Mouse (Mus musculus) 416B (cell line): Measurements from ENCODE around the gene Ccdc126.

Experiments used
- DNase-seq: peaks from one replicate; pipeline ENCODE4 v3.0.0; 2011; ENCODE audit warnings: low read depth

Ccdc126 gene

GRCm38 (mm10) chr6:49343737-49344469, 24.8 kb downstream of the Ccdc126 start:
- peak; percentile 40 for DNase-seq

- DNase-seq: peak; percentile 81
These were observed 30.8 kb downstream of the Ccdc126 start for GRCm38 (mm10) chr6:49349826-49350225.

- DNase-seq: no peak
These were observed 35.5 kb downstream of the Ccdc126 start for GRCm38 (mm10) chr6:49354613-49355012.

- peak; percentile 67 for DNase-seq
These were observed 36.1 kb downstream of the Ccdc126 start for GRCm38 (mm10) chr6:49355171-49355570.

- DNase-seq: peak; percentile 23
These were observed 41.3 kb downstream of the Ccdc126 start for GRCm38 (mm10) chr6:49360420-49360819.

- peak; percentile 88 for DNase-seq
These were observed 48.3 kb downstream of the Ccdc126 start, which contains the start of gene Fam221a for GRCm38 (mm10) chr6:49367159-49368054. Gene Fam221a (plus strand): TSS chr6:49367739.

GRCm38 (mm10) chr6:49368212-49368611, 49.1 kb downstream of the Ccdc126 start:
- no peak for DNase-seq

- no peak for DNase-seq
These were observed 53.6 kb downstream of the Ccdc126 start for GRCm38 (mm10) chr6:49372705-49373104.

- DNase-seq: no peak
These were observed 54.9 kb downstream of the Ccdc126 start for GRCm38 (mm10) chr6:49373943-49374342.

- DNase-seq: no peak
These were observed 59.3 kb downstream of the Ccdc126 start for GRCm38 (mm10) chr6:49378328-49378727.
